Mouse (Mus musculus) layer of hippocampus, postnatal 36 days (tissue): ENCODE measurements around the gene Bcat1. TPM values are rescaled to one million over a fixed set of nuclear protein-coding genes. Genes with fewer than 3 reads are reported as not detected.

Experiments used
- DNase-seq, 2 experiments: peaks; one replicate each; pipeline ENCODE4 v3.0.0; 2022
- total RNA-seq, 2 experiments: library from RNA; stranded (reverse); gene quantifications; 2 replicates each; pipeline ENCODE4 v1.2.3; 2021

Bcat1 gene
- total RNA-seq, 2 experiments from 2014 or later, result 100 to 102 TPM

DNA sequence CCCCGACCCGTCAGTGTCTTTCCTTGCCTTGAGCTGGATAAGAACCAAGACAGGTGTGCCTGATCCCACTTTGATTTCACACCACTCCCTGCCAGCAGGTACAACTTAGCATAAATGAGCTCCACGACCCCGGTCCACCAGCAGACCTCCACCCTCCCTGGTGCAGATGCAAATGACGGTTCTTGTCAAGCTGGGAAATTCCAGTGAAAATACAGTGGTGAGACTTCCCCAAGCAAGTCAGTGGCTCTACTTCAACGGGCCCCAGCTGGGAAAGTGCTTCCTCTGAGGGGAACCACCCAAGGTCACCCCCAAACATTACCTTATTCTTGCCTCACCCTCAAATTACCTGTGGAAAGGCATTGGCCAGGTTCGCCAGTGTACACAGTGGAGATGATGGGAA, 16.0 kb upstream of the Bcat1 start:
- DNase-seq, result no peak

DNA sequence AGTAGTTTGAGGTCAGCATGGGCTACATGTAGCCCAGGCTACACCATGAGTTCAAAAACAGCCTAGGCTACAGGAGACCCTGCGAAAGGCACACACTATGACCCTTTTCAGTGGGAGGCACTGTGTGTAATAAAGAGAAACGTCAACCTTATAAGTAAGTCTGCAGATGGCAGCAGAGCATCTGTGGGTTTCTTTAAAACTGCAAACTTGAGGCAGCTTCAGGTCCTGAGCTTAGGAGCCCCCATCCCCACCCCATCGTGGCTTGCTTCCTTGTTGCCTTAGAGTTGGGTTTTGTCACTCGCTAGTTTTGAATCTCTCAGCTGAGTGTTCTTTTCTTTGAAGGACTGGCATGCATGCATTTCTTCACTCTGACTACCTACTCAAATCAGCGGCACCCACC, 14.9 kb upstream of the Bcat1 start:
- DNase-seq, result no peak

DNA sequence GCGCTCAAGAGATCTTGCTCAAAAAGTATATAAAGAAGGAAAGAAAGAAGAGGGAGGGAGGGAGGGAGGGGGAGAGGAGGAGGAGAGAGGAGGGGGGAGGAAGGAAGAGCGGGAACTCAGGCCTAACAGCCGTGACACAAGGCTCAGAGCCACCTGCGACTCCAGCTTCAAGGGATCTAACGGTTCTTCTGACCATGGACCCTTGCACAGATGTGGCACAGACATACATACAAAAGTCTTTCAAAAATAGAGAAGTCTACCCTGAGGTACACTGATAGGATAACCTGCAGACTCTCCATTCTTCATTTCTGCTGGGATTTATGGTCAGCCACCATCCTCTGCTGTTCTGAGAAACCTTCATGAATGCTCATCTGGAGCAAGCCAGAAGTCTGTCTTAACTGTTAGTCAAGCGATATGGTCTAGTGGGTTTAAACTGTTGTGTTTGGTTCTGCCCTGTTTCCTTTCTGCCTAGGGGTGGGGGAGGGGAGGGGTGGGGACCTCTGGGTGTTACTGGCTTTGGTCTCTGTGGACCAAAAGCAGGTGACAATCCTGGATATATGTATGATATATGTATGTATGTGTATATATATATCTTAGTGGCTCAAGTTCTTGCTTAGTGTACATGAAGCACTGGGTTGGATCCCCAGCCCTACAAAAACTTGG, 14.3 kb upstream of the Bcat1 start:
- no peak for DNase-seq

DNA sequence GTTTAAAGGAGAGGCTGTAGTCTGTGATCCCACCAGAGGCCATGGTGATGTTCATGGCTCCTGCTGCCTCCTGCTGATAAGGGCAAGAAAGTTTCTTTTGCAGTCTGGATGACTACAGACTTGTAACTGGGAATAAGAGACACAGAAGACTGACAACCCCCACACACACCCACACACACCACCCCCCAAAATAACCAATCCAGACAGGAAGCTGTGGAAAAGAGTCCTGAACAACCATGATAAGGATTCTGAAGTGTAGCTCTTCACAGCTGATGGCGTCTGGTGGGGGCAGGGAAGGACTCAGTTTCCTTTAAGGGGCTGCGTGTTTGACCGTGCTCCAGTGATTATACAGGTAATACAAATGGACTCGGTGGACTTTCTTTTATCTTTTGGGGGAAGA, 13.4 kb upstream of the Bcat1 start:
- no peak for DNase-seq

DNA sequence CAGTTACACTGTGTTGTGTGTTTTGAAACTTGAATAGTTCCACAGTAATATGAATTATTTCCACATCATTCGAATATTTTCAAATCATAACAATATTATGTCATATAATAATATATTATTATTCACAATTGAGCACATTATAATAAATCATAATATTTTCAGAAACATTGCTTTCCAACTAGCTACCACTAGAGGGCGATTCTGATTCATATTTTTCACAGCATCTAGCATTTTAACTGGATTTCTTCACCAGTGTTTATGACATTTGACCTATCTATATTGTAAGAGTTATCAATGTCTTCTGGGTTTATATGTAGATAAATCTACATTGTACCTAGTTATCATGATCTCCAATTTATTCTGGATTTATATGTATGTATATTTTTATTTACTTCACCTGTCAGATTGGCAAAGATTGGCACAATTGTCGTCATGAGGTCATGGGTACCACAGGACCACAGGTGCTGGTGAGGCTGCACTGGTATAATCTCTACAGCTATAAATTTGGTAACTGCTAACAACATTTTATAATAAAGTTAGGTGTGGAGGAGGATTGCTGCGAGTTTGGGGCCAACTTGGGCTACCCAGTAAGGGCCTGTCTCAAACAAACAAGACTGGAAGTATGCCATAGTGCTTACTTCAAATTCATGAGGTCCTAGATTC, 12.6 kb upstream of the Bcat1 start:
- DNase-seq, result no peak

GRCm38 (mm10) chr6:145084343-145085117, 8.5 kb upstream of the Bcat1 start:
- no peak for DNase-seq

GRCm38 (mm10) chr6:145081721-145082120, 5.7 kb upstream of the Bcat1 start:
- no peak for DNase-seq

GRCm38 (mm10) chr6:145079087-145079759, 3.2 kb upstream of the Bcat1 start:
- DNase-seq, result no peak

DNA sequence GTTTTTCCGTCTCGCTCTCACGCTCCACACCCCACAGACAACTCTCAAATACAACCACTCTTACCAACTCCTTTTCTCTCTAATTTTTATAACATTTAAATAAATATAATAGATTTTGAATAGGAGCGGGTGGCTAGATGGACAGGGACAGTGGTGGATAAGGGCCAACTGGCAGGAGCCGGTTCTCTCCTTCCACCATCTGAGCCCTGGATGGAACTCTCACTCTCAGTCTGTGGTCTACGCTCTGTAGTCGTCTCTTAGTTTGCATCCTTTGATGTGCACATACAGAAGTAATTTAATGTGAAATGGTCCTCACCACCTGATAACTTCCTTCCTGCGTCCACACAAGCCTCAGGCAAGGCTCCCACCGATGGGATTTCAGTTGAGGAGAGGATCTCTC, 302 bp upstream of the Bcat1 start:
- DNase-seq, result no peak

DNA sequence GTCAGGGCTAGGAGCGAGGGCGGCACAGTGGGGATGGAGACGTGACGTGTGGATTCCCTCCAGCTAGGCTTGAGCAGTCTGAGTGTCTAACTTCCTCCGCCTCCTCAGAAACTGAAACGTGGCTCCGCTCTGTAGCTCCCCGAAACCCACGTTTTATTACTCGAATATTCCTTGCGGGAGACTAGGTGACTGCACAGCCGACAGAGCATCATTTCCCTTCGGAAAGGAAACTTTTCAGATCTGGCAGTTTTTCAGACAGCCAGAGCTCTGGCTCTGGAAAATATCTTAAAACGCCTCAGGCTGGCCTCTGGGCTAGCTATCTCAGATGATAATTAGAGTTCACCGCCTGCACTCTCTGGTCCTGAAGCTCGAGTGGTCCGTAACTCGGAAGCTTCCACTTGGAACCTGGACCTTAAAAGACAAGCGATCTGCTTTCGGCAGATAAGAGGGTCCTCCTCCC, 866 bp downstream of the Bcat1 start:
- peak; percentile 18 to 23 for DNase-seq

- DNase-seq, result no peak
Measured at GRCm38 (mm10) chr6:145074461-145074860, 1.5 kb downstream of the Bcat1 start.

DNA sequence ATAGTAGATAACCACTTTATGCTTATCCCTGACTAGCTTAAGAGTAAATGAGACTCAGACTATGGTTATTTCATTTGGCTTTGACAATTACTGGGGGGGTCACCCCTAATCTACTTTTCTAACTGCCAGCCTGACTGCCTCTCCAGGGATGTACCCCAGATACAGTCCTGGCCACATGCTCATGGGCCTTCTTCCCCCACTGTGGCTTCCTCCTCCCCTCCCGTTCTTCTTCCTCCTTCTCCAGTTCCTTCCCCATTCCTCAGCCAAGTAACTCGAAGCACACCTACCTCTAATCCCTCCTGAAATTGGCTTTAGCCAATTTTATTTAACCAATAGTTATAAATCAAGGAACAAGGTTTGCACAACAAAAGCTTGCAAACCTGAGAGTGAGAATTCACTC, 6.1 kb downstream of the Bcat1 start:
- no peak for DNase-seq

DNA sequence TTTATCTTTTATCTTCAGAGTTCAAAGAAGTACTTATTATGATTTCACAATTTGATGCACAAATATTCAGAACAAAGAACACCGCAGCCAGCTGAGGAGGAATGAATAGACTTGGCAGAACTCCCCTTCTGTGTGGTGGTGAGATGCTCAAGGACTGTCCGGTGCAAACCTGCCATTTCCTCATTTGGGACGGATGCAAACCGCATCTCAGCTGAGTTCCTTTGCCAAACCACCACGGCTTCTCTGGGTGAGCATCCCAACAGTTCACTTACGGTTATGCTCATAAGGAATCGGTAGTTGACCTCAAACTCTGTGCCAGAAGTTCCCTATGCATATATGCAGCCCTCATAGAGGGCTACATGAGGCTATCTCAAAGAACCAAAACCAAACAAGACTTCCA, 6.6 kb downstream of the Bcat1 start:
- no peak for DNase-seq

DNA sequence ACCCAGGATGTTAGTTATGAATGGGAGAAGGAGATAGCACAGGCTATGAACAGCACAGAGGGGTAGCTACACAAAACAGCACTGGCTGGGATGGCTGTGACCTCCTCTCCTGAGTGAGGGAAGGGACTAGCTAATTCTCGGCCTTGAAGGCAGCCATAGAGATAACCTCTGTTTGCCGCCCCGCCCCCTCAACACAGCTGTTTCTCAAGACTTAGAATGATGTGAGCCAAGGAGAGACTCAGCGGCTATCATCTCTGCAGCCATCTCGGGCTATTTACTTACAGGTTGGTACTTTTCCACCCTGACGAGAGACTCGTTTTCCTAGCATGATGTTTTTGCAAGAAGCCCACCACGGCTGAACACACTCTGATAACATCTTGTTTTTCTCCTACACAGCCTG, 8.3 kb downstream of the Bcat1 start:
- DNase-seq, result no peak

GRCm38 (mm10) chr6:145066416-145066815, 9.6 kb downstream of the Bcat1 start:
- no peak for DNase-seq

GRCm38 (mm10) chr6:145065301-145065845, 10.6 kb downstream of the Bcat1 start:
- DNase-seq, result no peak

GRCm38 (mm10) chr6:145064104-145064503, 11.9 kb downstream of the Bcat1 start:
- no peak for DNase-seq

DNA sequence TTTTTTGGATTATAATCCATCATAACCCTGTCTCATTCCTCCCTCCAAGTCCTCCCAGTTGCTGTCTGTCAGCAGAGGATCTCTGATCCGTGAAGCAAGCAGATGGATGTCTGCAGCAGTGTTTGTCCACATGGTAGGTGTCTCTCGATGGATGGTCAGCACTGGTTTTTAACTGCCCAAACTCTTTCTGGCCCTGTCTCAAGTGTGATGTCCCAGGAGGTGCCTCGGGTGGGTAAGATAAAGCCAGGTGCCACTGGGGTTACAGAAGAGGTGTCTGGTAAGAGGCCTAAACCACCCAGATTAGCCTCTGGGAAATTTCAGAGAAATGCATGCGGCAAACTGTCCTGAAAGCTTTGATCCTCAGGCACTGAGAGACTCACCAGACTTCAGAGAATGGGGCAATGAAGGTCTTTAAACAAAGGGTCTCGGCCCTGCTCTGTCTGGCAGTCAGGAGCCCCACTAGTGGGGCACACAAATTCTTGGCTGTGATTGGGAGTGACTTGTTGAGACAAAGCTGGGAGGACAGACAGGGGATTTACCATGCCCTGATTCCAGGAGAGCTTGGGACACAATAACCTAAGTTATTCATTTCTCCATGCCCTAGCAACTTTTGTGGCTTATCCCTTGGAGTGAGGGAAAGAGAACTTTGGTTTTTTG, 12.6 kb downstream of the Bcat1 start:
- no peak for DNase-seq

GRCm38 (mm10) chr6:145062763-145063162, 13.2 kb downstream of the Bcat1 start:
- no peak for DNase-seq

DNA sequence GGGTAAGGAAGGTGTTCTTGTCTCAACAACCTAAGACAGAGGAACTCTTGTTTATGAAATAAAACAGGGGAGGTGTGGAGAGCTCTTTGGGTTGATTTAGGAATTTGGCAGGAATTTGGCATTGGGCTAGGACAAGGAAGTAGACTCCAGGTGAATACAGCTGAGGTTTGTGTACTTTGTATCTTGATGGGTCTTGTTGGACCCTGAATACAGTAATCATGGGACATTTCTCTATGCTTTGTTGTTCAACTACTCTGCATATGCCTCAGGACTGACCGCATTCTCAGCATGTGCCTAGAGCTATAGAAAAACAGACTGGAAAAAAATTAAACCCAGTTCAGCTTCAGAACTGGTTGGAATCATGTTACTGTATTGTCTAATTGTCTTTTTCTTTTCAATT, 14.6 kb downstream of the Bcat1 start:
- no peak for DNase-seq

GRCm38 (mm10) chr6:145056102-145056501, 19.9 kb downstream of the Bcat1 start:
- DNase-seq, result no peak

- no peak for DNase-seq
Measured at GRCm38 (mm10) chr6:145055277-145055858, 20.6 kb downstream of the Bcat1 start.
